Mouse (Mus musculus): ENCODE data around the gene Man2a2. TPM values are rescaled to one million over a fixed set of nuclear protein-coding genes. Genes with fewer than 3 reads are reported as not detected.

Gene Man2a2
- polyA plus RNA-seq (2012; ENCODE audit: insufficient read depth, insufficient read length, missing spikeins) = 75.2 and 75.7 TPM in 2 replicates

GRCm38 (mm10) chr7:80371041-80371751 lies at the start of gene Man2a2:
Man2a2 (minus strand) TSS chr7:80371375.
- H3K4me3 ChIP-seq (ENCODE audit: insufficient read depth, low read length) = peak within 1 kb of the TSS; percentile 78
- TF ChIP-seq POLR2A (IDR thresholded peaks at IDR 0.05; ENCODE audit: borderline replicate concordance, low read depth, low read length) (no peak), CTCF (IDR thresholded peaks at IDR 0.05; ENCODE audit: low read depth, low read length) (peak; percentile 54)
- H3K27ac ChIP-seq (ENCODE audit: insufficient read depth, low read depth, low read length) = peak within 1 kb of the TSS; percentile 85
- H3K4me1 ChIP-seq (ENCODE audit: control insufficient read depth, insufficient read depth, low read length) = peaks cover 39% of the 10 kb centered on the region

- H3K4me1 ChIP-seq (ENCODE audit: control insufficient read depth, insufficient read depth, low read length) = peaks cover 31% of the 10 kb centered on the region
- no peak overlapping the region for H3K27ac ChIP-seq (ENCODE audit: insufficient read depth, low read depth, low read length)
- no peak overlapping the region for H3K4me3 ChIP-seq (ENCODE audit: insufficient read depth, low read length)
- TF ChIP-seq CTCF (IDR thresholded peaks at IDR 0.05; ENCODE audit: low read depth, low read length) = no peak
- TF ChIP-seq POLR2A (IDR thresholded peaks at IDR 0.05; ENCODE audit: borderline replicate concordance, low read depth, low read length) = no peak
Observed at GRCm38 (mm10) chr7:80420586-80420985, 49.4 kb upstream of the Man2a2 start.

GRCm38 (mm10) chr7:80419278-80419677 lies 48.1 kb upstream of the Man2a2 start:
- Histone ChIP-seq H3K27ac (ENCODE audit: insufficient read depth, low read depth, low read length) (no peak overlapping the region), H3K4me1 (ENCODE audit: control insufficient read depth, insufficient read depth, low read length) (peaks cover 27% of the 10 kb centered on the region), H3K4me3 (ENCODE audit: insufficient read depth, low read length) (no peak overlapping the region)
- TF ChIP-seq CTCF (IDR thresholded peaks at IDR 0.05; ENCODE audit: low read depth, low read length) (no peak), POLR2A (IDR thresholded peaks at IDR 0.05; ENCODE audit: borderline replicate concordance, low read depth, low read length) (no peak)

- TF ChIP-seq POLR2A (IDR thresholded peaks at IDR 0.05; ENCODE audit: borderline replicate concordance, low read depth, low read length) = no peak
- TF ChIP-seq CTCF (IDR thresholded peaks at IDR 0.05; ENCODE audit: low read depth, low read length) = no peak
- Histone ChIP-seq H3K4me1 (ENCODE audit: control insufficient read depth, insufficient read depth, low read length) (peaks cover 29% of the 10 kb centered on the region), H3K4me3 (ENCODE audit: insufficient read depth, low read length) (no peak overlapping the region), H3K27ac (ENCODE audit: insufficient read depth, low read depth, low read length) (no peak overlapping the region)
Observed at GRCm38 (mm10) chr7:80418036-80418435, 46.9 kb upstream of the Man2a2 start.

DNA sequence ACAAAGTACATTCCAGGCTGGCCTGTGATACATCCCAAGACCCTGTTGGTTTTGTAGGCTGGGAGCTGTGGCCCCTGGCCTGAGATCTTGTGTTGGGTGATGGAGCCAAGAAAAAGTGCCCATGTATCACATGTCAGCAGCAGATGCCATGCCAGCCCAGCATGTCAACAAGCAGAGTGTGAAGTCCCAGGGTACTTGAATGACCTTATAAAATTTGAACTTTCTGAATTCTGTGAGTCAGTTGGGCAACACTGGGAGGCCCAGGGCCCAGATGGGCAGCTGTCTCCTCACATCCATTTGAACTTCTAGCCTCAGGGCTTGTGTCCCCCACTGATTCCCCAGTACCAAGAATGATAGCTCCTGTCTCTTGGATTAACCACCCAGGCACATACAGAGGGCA lies 46.4 kb upstream of the Man2a2 start:
- no peak overlapping the region for H3K27ac ChIP-seq (ENCODE audit: insufficient read depth, low read depth, low read length)
- TF ChIP-seq CTCF (IDR thresholded peaks at IDR 0.05; ENCODE audit: low read depth, low read length) = no peak
- no peak for TF ChIP-seq POLR2A (IDR thresholded peaks at IDR 0.05; ENCODE audit: borderline replicate concordance, low read depth, low read length)
- no peak overlapping the region for H3K4me3 ChIP-seq (ENCODE audit: insufficient read depth, low read length)
- peaks cover 29% of the 10 kb centered on the region for H3K4me1 ChIP-seq (ENCODE audit: control insufficient read depth, insufficient read depth, low read length)

DNA sequence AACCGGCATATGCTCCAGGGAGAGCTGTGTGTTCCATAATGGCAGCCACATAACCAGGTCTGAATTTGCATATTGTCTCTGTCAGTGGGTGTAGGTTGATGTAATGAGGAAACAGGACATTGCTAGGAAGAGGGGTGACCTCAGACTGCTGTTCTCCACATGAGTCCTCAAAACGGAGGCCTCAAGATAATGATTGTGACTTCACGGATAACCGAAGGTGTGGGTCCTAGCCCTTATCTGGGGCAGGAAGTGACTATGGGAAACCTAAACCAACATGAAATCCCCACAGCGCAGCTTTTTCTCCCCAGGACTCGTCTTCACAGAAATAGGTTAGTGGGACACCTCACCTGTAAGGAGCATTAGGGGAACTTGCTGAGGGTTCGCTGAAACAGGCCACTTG lies 45.8 kb upstream of the Man2a2 start:
- peaks cover 29% of the 10 kb centered on the region for H3K4me1 ChIP-seq (ENCODE audit: control insufficient read depth, insufficient read depth, low read length)
- TF ChIP-seq POLR2A (IDR thresholded peaks at IDR 0.05; ENCODE audit: borderline replicate concordance, low read depth, low read length) (no peak), CTCF (IDR thresholded peaks at IDR 0.05; ENCODE audit: low read depth, low read length) (no peak)

DNA sequence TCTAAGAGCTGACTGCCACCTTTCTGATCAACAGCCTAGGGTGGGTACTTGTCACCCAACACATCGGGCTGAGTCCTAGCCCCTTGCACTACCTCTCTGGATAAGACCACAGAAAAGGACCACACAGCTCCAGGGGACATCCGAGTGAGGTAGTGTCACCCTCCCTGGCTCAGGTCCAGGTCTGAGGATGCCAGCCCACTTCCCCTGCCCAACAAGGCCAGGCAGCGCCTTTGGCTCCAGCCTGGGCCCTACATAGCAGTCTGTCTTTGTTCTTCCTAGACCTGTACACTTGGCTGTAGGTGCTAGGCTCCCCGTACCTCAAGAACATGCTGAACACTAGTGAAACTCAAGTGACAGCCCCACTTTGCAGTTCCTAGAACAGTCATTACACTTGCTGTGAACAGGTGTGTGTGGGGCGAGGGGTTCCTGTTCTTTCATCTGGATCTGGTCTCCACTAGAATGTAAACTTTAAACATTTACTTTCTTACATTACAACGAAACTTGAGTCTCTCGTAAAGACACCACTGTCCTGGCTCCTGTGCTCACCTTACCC lies 43.2 kb upstream of the Man2a2 start:
- no peak for TF ChIP-seq POLR2A (IDR thresholded peaks at IDR 0.05; ENCODE audit: borderline replicate concordance, low read depth, low read length)
- TF ChIP-seq CTCF (IDR thresholded peaks at IDR 0.05; ENCODE audit: low read depth, low read length) = no peak
- Histone ChIP-seq H3K4me1 (ENCODE audit: control insufficient read depth, insufficient read depth, low read length) (peaks cover 15% of the 10 kb centered on the region), H3K27ac (ENCODE audit: insufficient read depth, low read depth, low read length) (no peak overlapping the region), H3K4me3 (ENCODE audit: insufficient read depth, low read length) (no peak overlapping the region)

More for the DNA sequence above, 45.8 kb upstream of the Man2a2 start:
- no peak overlapping the region for H3K27ac ChIP-seq (ENCODE audit: insufficient read depth, low read depth, low read length)
- H3K4me3 ChIP-seq (ENCODE audit: insufficient read depth, low read length) = no peak overlapping the region

DNA sequence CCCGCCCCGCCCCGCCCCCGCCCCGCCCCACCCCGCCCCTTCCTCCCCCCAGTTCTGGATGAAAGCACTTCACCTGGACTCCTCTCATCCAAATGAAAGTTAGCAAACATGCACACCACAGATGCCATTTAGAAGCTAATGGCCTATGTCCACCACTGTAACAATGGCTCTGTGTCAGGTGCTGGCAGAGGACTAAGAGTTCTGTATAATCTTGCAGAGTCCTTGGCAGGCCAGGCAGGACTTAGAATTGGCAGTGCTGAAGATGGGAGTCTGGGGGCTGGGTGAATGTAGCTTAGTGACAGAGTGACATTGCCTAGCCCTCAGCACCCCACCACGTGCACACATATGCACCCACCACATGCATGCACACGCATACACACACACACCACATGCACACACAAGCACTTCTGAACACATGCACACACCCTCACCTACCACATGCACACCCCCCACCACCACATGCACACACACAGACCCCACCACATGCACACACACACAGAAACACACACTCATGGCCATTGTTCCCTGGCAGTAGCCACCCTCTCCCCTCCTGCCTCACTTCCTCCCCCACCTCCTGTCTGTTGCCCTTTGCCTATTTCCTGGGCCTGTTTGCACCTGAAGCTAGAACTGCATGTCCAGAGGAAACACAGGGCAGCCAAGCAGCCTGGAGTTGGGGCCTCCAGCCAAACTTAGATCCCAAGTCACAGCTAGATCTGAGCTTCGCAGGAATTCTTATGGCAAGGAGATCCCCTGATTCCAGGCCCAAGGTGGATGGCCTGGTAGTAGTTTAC lies 42.5 kb upstream of the Man2a2 start:
- Histone ChIP-seq H3K4me1 (ENCODE audit: control insufficient read depth, insufficient read depth, low read length) (peaks cover 15% of the 10 kb centered on the region), H3K4me3 (ENCODE audit: insufficient read depth, low read length) (no peak overlapping the region), H3K27ac (ENCODE audit: insufficient read depth, low read depth, low read length) (no peak overlapping the region)
- TF ChIP-seq CTCF (IDR thresholded peaks at IDR 0.05; ENCODE audit: low read depth, low read length) = no peak
- no peak for TF ChIP-seq POLR2A (IDR thresholded peaks at IDR 0.05; ENCODE audit: borderline replicate concordance, low read depth, low read length)

- Histone ChIP-seq H3K4me3 (ENCODE audit: insufficient read depth, low read length) (no peak overlapping the region), H3K4me1 (ENCODE audit: control insufficient read depth, insufficient read depth, low read length) (peaks cover 14% of the 10 kb centered on the region), H3K27ac (ENCODE audit: insufficient read depth, low read depth, low read length) (no peak overlapping the region)
- TF ChIP-seq CTCF (IDR thresholded peaks at IDR 0.05; ENCODE audit: low read depth, low read length) = no peak
- TF ChIP-seq POLR2A (IDR thresholded peaks at IDR 0.05; ENCODE audit: borderline replicate concordance, low read depth, low read length) = no peak
Observed at GRCm38 (mm10) chr7:80412781-80413180, 41.6 kb upstream of the Man2a2 start.

- Histone ChIP-seq H3K4me3 (ENCODE audit: insufficient read depth, low read length) (no peak overlapping the region), H3K4me1 (ENCODE audit: control insufficient read depth, insufficient read depth, low read length) (peaks cover 9% of the 10 kb centered on the region), H3K27ac (ENCODE audit: insufficient read depth, low read depth, low read length) (no peak overlapping the region)
- TF ChIP-seq POLR2A (IDR thresholded peaks at IDR 0.05; ENCODE audit: borderline replicate concordance, low read depth, low read length) = no peak
Observed at GRCm38 (mm10) chr7:80412279-80412678, 41.1 kb upstream of the Man2a2 start.

All from bone marrow macrophage, adult 2 months (primary cell).